Mouse (Mus musculus): ENCODE measurements around the gene Ddx51. TPM values are rescaled to one million over a fixed set of nuclear protein-coding genes. Genes with fewer than 3 reads are reported as not detected.

The Ddx51 gene
- 11.1 and 11.3 TPM in 2 replicates for polyA plus RNA-seq (2015; fragmentation: Nextera tagmentation; extraction: Ambion mirVana)

GRCm38 (mm10) chr5:110652719-110653648 lies at the start of gene Ddx51, which contains the start of gene Noc4l:
TSS of gene Ddx51 (plus strand) at chr5:110653451.
TSS of gene Noc4l (minus strand) at chr5:110653417.
- ATAC-seq (ENCODE audit: insufficient read depth): peak; percentile 84
- peak within 1 kb of the TSS; percentile 97 for H3K4me2 ChIP-seq
- H3K36me3 ChIP-seq (replicated peaks): peaks cover 70% of the 10 kb centered on the region
- under 1% methylated on average over 91 of the region's 91 CpGs for WGBS (ENCODE audit: insufficient replicate concordance)
- H3K9ac ChIP-seq: peak within 1 kb of the TSS; percentile 80
- H3K4me1 ChIP-seq (replicated peaks): peaks cover 33% of the 10 kb centered on the region
- no peaks in the 10 kb centered on the region for H3K9me3 ChIP-seq (replicated peaks)
- peak within 1 kb of the TSS; percentile 94 for H3K4me3 ChIP-seq (replicated peaks)
- peak within 1 kb of the TSS; percentile 62 for H3K27ac ChIP-seq (replicated peaks)
- no peaks in the 10 kb centered on the region for H3K27me3 ChIP-seq

GRCm38 (mm10) chr5:110604311-110604710 lies 48.9 kb upstream of the Ddx51 start:
- H3K27me3 ChIP-seq: no peaks in the 10 kb centered on the region; the same call in none of the 2 replicates
- no peak overlapping the region for H3K4me2 ChIP-seq
- no peak overlapping the region for H3K27ac ChIP-seq (replicated peaks)
- H3K4me1 ChIP-seq (replicated peaks): 0 out of 2 replicates have a peak, but pooled peaks cover 5% of the 10 kb centered on the region
- WGBS (ENCODE audit: insufficient replicate concordance): 59% methylated on average over 2 of the region's 2 CpGs
- no peak for ATAC-seq (ENCODE audit: insufficient read depth)
- H3K9me3 ChIP-seq (replicated peaks): no peaks in the 10 kb centered on the region
- no peak overlapping the region for H3K9ac ChIP-seq
- no peaks in the 10 kb centered on the region for H3K36me3 ChIP-seq (replicated peaks)
- H3K4me3 ChIP-seq (replicated peaks): no peak overlapping the region

- 24% methylated on average over 5 of the region's 5 CpGs for WGBS (ENCODE audit: insufficient replicate concordance)
- no peak for ATAC-seq (ENCODE audit: insufficient read depth)
- Histone ChIP-seq H3K36me3 (replicated peaks) (no peaks in the 10 kb centered on the region), H3K4me2 (no peak overlapping the region), H3K4me1 (replicated peaks) (0 out of 2 replicates have a peak, but pooled peaks cover 5% of the 10 kb centered on the region), H3K4me3 (replicated peaks) (no peak overlapping the region), H3K27me3 (no peaks in the 10 kb centered on the region; the same call in 1 of the 2 replicates), H3K27ac (replicated peaks) (no peak overlapping the region), H3K9ac (no peak overlapping the region), H3K9me3 (replicated peaks) (no peaks in the 10 kb centered on the region)
These were observed 47.6 kb upstream of the Ddx51 start for GRCm38 (mm10) chr5:110605531-110606221.

- H3K9ac ChIP-seq: no peak overlapping the region
- no peak overlapping the region for H3K27ac ChIP-seq (replicated peaks)
- H3K4me1 ChIP-seq (replicated peaks): 0 out of 2 replicates have a peak, but pooled peaks cover 2% of the 10 kb centered on the region
- no peak overlapping the region for H3K4me3 ChIP-seq (replicated peaks)
- no peaks in the 10 kb centered on the region for H3K9me3 ChIP-seq (replicated peaks)
- no peak overlapping the region for H3K4me2 ChIP-seq
- H3K36me3 ChIP-seq (replicated peaks): no peaks in the 10 kb centered on the region
- WGBS (ENCODE audit: insufficient replicate concordance): 56% methylated on average over 3 of the region's 3 CpGs
- ATAC-seq (ENCODE audit: insufficient read depth): no peak
- H3K27me3 ChIP-seq: no peaks in the 10 kb centered on the region
These were observed 45.5 kb upstream of the Ddx51 start for GRCm38 (mm10) chr5:110607767-110608166.

GRCm38 (mm10) chr5:110608336-110608735 lies 44.9 kb upstream of the Ddx51 start:
- no peak overlapping the region for H3K4me2 ChIP-seq
- no peak overlapping the region for H3K4me3 ChIP-seq (replicated peaks)
- H3K9me3 ChIP-seq (replicated peaks): no peaks in the 10 kb centered on the region
- no peak overlapping the region for H3K27ac ChIP-seq (replicated peaks)
- H3K9ac ChIP-seq: no peak overlapping the region
- WGBS (ENCODE audit: insufficient replicate concordance): 50% methylated on average over 6 of the region's 6 CpGs
- no peaks in the 10 kb centered on the region for H3K27me3 ChIP-seq
- no peaks in the 10 kb centered on the region for H3K36me3 ChIP-seq (replicated peaks)
- ATAC-seq (ENCODE audit: insufficient read depth): no peak
- no peaks in the 10 kb centered on the region for H3K4me1 ChIP-seq (replicated peaks)

GRCm38 (mm10) chr5:110608941-110609340 lies 44.3 kb upstream of the Ddx51 start:
- 68% methylated on average over 8 of the region's 8 CpGs for WGBS (ENCODE audit: insufficient replicate concordance)
- no peak overlapping the region for H3K27ac ChIP-seq (replicated peaks)
- no peaks in the 10 kb centered on the region for H3K27me3 ChIP-seq
- no peaks in the 10 kb centered on the region for H3K36me3 ChIP-seq (replicated peaks)
- H3K9ac ChIP-seq: no peak overlapping the region
- ATAC-seq (ENCODE audit: insufficient read depth): no peak
- H3K9me3 ChIP-seq (replicated peaks): no peaks in the 10 kb centered on the region
- no peak overlapping the region for H3K4me3 ChIP-seq (replicated peaks)
- H3K4me1 ChIP-seq (replicated peaks): no peaks in the 10 kb centered on the region
- no peak overlapping the region for H3K4me2 ChIP-seq

- WGBS (ENCODE audit: insufficient replicate concordance): 54% methylated on average over 3 of the region's 3 CpGs
These were observed 43.8 kb upstream of the Ddx51 start for GRCm38 (mm10) chr5:110609425-110609824.

GRCm38 (mm10) chr5:110609868-110610267 lies 43.4 kb upstream of the Ddx51 start:
- no peak for ATAC-seq (ENCODE audit: insufficient read depth)
- Histone ChIP-seq H3K9ac (no peak overlapping the region), H3K36me3 (replicated peaks) (no peaks in the 10 kb centered on the region), H3K9me3 (replicated peaks) (no peaks in the 10 kb centered on the region), H3K4me3 (replicated peaks) (no peak overlapping the region), H3K27ac (replicated peaks) (no peak overlapping the region), H3K4me2 (no peak overlapping the region), H3K27me3 (no peaks in the 10 kb centered on the region), H3K4me1 (replicated peaks) (no peaks in the 10 kb centered on the region)
- WGBS (ENCODE audit: insufficient replicate concordance): 58% methylated on average over 5 of the region's 5 CpGs

More at GRCm38 (mm10) chr5:110609425-110609824, 43.8 kb upstream of the Ddx51 start:
- no peak overlapping the region for H3K9ac ChIP-seq
- no peak for ATAC-seq (ENCODE audit: insufficient read depth)
- H3K27me3 ChIP-seq: no peaks in the 10 kb centered on the region
- H3K27ac ChIP-seq (replicated peaks): no peak overlapping the region
- no peaks in the 10 kb centered on the region for H3K36me3 ChIP-seq (replicated peaks)
- H3K4me2 ChIP-seq: no peak overlapping the region
- H3K4me3 ChIP-seq (replicated peaks): no peak overlapping the region
- H3K9me3 ChIP-seq (replicated peaks): no peaks in the 10 kb centered on the region
- H3K4me1 ChIP-seq (replicated peaks): no peaks in the 10 kb centered on the region

- Histone ChIP-seq H3K4me2 (no peak overlapping the region), H3K4me3 (replicated peaks) (no peak overlapping the region), H3K27me3 (no peaks in the 10 kb centered on the region), H3K9me3 (replicated peaks) (no peaks in the 10 kb centered on the region), H3K9ac (no peak overlapping the region), H3K36me3 (replicated peaks) (no peaks in the 10 kb centered on the region), H3K27ac (replicated peaks) (no peak overlapping the region), H3K4me1 (replicated peaks) (no peaks in the 10 kb centered on the region)
- WGBS (ENCODE audit: insufficient replicate concordance): 62% methylated on average over 7 of the region's 7 CpGs
- ATAC-seq (ENCODE audit: insufficient read depth): no peak
These were observed 42.8 kb upstream of the Ddx51 start for GRCm38 (mm10) chr5:110610484-110610883.

GRCm38 (mm10) chr5:110611435-110612158 lies 41.7 kb upstream of the Ddx51 start:
- Histone ChIP-seq H3K9ac (no peak overlapping the region), H3K9me3 (replicated peaks) (no peaks in the 10 kb centered on the region), H3K4me3 (replicated peaks) (no peak overlapping the region), H3K27me3 (no peaks in the 10 kb centered on the region), H3K4me1 (replicated peaks) (no peaks in the 10 kb centered on the region), H3K4me2 (no peak overlapping the region), H3K27ac (replicated peaks) (no peak overlapping the region), H3K36me3 (replicated peaks) (no peaks in the 10 kb centered on the region)
- ATAC-seq (ENCODE audit: insufficient read depth): no peak
- 72% methylated on average over 5 of the region's 5 CpGs for WGBS (ENCODE audit: insufficient replicate concordance)
